ENCODE assay signal across 9 mouse cellular contexts in genomic region chr11:117259178-117259960, GRCm38 (mm10). TPM values are rescaled to one million over a fixed set of nuclear protein-coding genes. Genes with fewer than 3 reads are reported as not detected.
DNase-seq lines count a peak whose midpoint lies in the region.
"Had no signal": no experiment of that assay in that cellular context is flagged by ENCODE, and none has a peak within 500 bp of the region (broad histone marks: within the 10 kb centered on the region; RNA-seq: fewer than 3 reads in every experiment).

No protein-coding gene starts in this region.

- H3K27ac ChIP-seq in macrophage: peak overlapping the region; percentile 58

- H3K4me3 ChIP-seq in macrophage (ENCODE audit: inconsistent target): no peak overlapping the region
- H3K4me3 ChIP-seq: midbrain, embryonic 12.5 days had no signal

- no peaks in the 10 kb centered on the region for H3K36me3 ChIP-seq in macrophage (ENCODE audit: inconsistent target)
- H3K36me3 ChIP-seq: midbrain, embryonic 12.5 days had no signal

- no peaks in the 10 kb centered on the region for H3K79me2 ChIP-seq in macrophage (ENCODE audit: inconsistent target)

- peak; percentile 64 for DNase-seq in gastrocnemius, adult 18-20 months (ENCODE audit: low spot score)
- DNase-seq in gastrocnemius, postnatal 4 days (ENCODE audit: low spot score in 2 of 2): no peak
- DNase-seq in lung, postnatal 10 days: peak; percentile 73
- DNase-seq in lung, adult 18-20 months: no peak
- DNase-seq in adrenal gland, adult 8-10 months: peak; percentile 66
- no peak for DNase-seq in liver
- no peak for DNase-seq in spleen, postnatal 4 days (ENCODE audit: low spot score in 2 of 2)

- 44% methylated on average over 9 of the region's 9 CpGs for WGBS in macrophage (ENCODE audit: missing documents)

RNA-seq across cellular contexts. Expression of gene Sept9, which starts 59.9 kb away (rescaled TPM):
- total RNA-seq in gastrocnemius, adult 18-20 months (2021): 10 to 100 TPM in 1 of 2 experiments, 1 to 10 TPM in 1; 8.0 to 16.1 TPM
- 10 to 100 TPM; 75.1 to 78.9 TPM for total RNA-seq in gastrocnemius, postnatal 4 days (2021)
- total RNA-seq in adrenal gland, adult 8-10 months (2022): 100 to 1,000 TPM; 114 to 136 (median 132) TPM
- total RNA-seq in macrophage (2018; cell fraction: chromatin; rRNA removed): 10 to 100 TPM in 22 of 26 experiments, 1 to 10 TPM in 4; 6.2 to 73.5 (median 27.9) TPM
- total RNA-seq in macrophage (2018; cell fraction: cytosol; rRNA removed): 100 to 1,000 TPM in 23 of 26 experiments, 10 to 100 TPM in 3; 84.1 to 154 (median 126) TPM
- total RNA-seq in macrophage (2018; cell fraction: nucleus; rRNA removed): 100 to 1,000 TPM in 2 of 26 experiments, 10 to 100 TPM in 24; 17.7 to 108 (median 42.6) TPM
- 90.3 to 214 TPM (median 173 TPM) in 3 replicates for polyA plus RNA-seq in macrophage (2018)

Comparison
In these comparisons a context has a peak if more than half of its experiments do, and no peak if none do; other contexts are left out.
1. DNase-seq: peak in gastrocnemius, adult 18-20 months (single experiment), lung, postnatal 10 days (single experiment) and adrenal gland, adult 8-10 months (single experiment); none in gastrocnemius, postnatal 4 days (0 of 2), lung, adult 18-20 months (0 of 2), liver (single experiment) and spleen, postnatal 4 days (0 of 2).
2. RNA of gene Sept9, which starts 59.9 kb away (total RNA-seq): 114 to 136 TPM in adrenal gland, adult 8-10 months and 75.1 to 78.9 TPM in gastrocnemius, postnatal 4 days; 8.0 to 16.1 TPM in gastrocnemius, adult 18-20 months; every median in the first group is over 4 times any median in the second.